Mouse (Mus musculus) MEL (cell line): ENCODE measurements at regions not wholly inside any gene's neighbourhood (a gene's known extent, or its start where the extent isn't known, plus 50 kb on each side); places are given as distances from the start of the nearest gene placed in this dataset.

ENCODE experiments used
- DNase-seq: peaks from one replicate; pipeline ENCODE4 v3.0.0; 2011; ENCODE audit warnings: low read depth, low spot score
- H3K27ac ChIP-seq: 2 replicates; pipeline ENCODE4 v1.5.1; 2012; ENCODE audit warnings: low read depth, mild to moderate bottlenecking, control low read depth, low read length, moderate library complexity; ENCODE audit not compliant: control insufficient read depth
- H3K27me3 ChIP-seq, 2 experiments: fragments of 150-350 bp in 1 of 2; sonication (generic) in 1 of 2; 2 replicates each; pipeline ENCODE4 v1.6.1; 2012; ENCODE audit warnings: low read length in 2 of 2, mild to moderate bottlenecking in 2 of 2, improper control_type of control experiment in 1 of 2, moderate library complexity in 1 of 2; ENCODE audit not compliant: insufficient read depth in 2 of 2, control insufficient read depth in 1 of 2
- H3K36me3 ChIP-seq, 2 experiments: 2 replicates each; pipeline ENCODE4 v1.6.1; 2012 to 2014; ENCODE audit warnings: low read length in 2 of 2, improper control_type of control experiment in 1 of 2, inconsistent platforms in 1 of 2, mild to moderate bottlenecking in 1 of 2; ENCODE audit not compliant: insufficient read depth in 2 of 2, control insufficient read depth in 1 of 2
- H3K4me1 ChIP-seq, 2 experiments: fragments of 150-350 bp in 1 of 2; sonication (generic) in 1 of 2; 2 replicates each; pipeline ENCODE4 v1.6.1; 2012; ENCODE audit warnings: low read length in 2 of 2, improper control_type of control experiment in 1 of 2, mild to moderate bottlenecking in 1 of 2; ENCODE audit not compliant: insufficient read depth in 2 of 2, control insufficient read depth in 1 of 2
- H3K4me3 ChIP-seq, 2 experiments: fragments of 150-350 bp in 1 of 2; sonication (generic) in 1 of 2; 2 replicates each; pipeline ENCODE4 v1.5.1; 2012; ENCODE audit warnings: low read depth in 2 of 2, low read length in 2 of 2, mild to moderate bottlenecking in 2 of 2, moderate library complexity in 2 of 2, control low read depth in 1 of 2, improper control_type of control experiment in 1 of 2; ENCODE audit not compliant: control insufficient read depth in 1 of 2, insufficient read depth in 1 of 2
- H3K79me2 ChIP-seq: 2 replicates; pipeline ENCODE4 v1.6.1; 2012; ENCODE audit warnings: mild to moderate bottlenecking, low read length, moderate library complexity; ENCODE audit not compliant: control insufficient read depth, poor library complexity, insufficient read depth
- H3K9ac ChIP-seq: 2 replicates; pipeline ENCODE4 v1.6.1; 2012; ENCODE audit warnings: low read depth, mild to moderate bottlenecking, control low read depth, low read length, moderate library complexity; ENCODE audit not compliant: control insufficient read depth, poor library complexity, severe bottlenecking
- H3K9me3 ChIP-seq: fragments of 150-350 bp; sonication (generic); replicated peaks from 2 replicates; pipeline ENCODE4 v1.6.1; 2012; ENCODE audit warnings: mild to moderate bottlenecking, low read length, improper control_type of control experiment, moderate library complexity; ENCODE audit not compliant: insufficient read depth
- ELF1 ChIP-seq: IDR thresholded peaks from 2 replicates; pipeline ENCODE4 v1.6.1; 2014; ENCODE audit warnings: low read depth, mild to moderate bottlenecking, inconsistent platforms, low read length, improper control_type of control experiment, moderate library complexity
- GABPA ChIP-seq: IDR thresholded peaks from 2 replicates; pipeline ENCODE4 v1.6.1; 2012; ENCODE audit warnings: low read depth, mild to moderate bottlenecking, inconsistent platforms, low read length, improper control_type of control experiment, moderate library complexity
- MAZ ChIP-seq: IDR thresholded peaks from 2 replicates; pipeline ENCODE4 v1.6.1; 2012; ENCODE audit warnings: low read depth, mild to moderate bottlenecking, inconsistent platforms, low read length, improper control_type of control experiment
- MEF2A ChIP-seq: IDR thresholded peaks from 2 replicates; pipeline ENCODE4 v1.6.1; 2014; ENCODE audit warnings: low read depth, mild to moderate bottlenecking, inconsistent platforms, low read length, improper control_type of control experiment; ENCODE audit not compliant: poor library complexity, insufficient replicate concordance, severe bottlenecking; ENCODE audit errors: extremely low read depth
- MYB ChIP-seq: IDR thresholded peaks from 2 replicates; pipeline ENCODE4 v1.6.1; 2011; ENCODE audit warnings: mild to moderate bottlenecking, low read depth, low read length, improper control_type of control experiment
- MYC ChIP-seq: IDR thresholded peaks from 2 replicates; pipeline ENCODE4 v1.6.1; 2011; ENCODE audit warnings: low read depth, mild to moderate bottlenecking, low read length, improper control_type of control experiment, moderate library complexity
- NRF1 ChIP-seq: IDR thresholded peaks from 2 replicates; pipeline ENCODE4 v1.6.1; 2014; ENCODE audit warnings: low read depth, mild to moderate bottlenecking, inconsistent platforms, low read length, improper control_type of control experiment, moderate library complexity; ENCODE audit not compliant: poor library complexity, insufficient read depth, severe bottlenecking
- RCOR1 ChIP-seq: IDR thresholded peaks from 2 replicates; pipeline ENCODE4 v1.6.1; 2012; ENCODE audit warnings: low read depth, mild to moderate bottlenecking, inconsistent platforms, low read length, improper control_type of control experiment
- TBP ChIP-seq: IDR thresholded peaks from 2 replicates; pipeline ENCODE4 v1.8.0; 2011; ENCODE audit warnings: low read depth, low read length, improper control_type of control experiment

- Histone ChIP-seq H3K79me2 (no peaks in the 10 kb centered on the region), H3K4me3 (no peak overlapping the region), H3K27ac (no peak overlapping the region), H3K36me3 (no peaks in the 10 kb centered on the region), H3K9me3 (no peaks in the 10 kb centered on the region), H3K27me3 (no peaks in the 10 kb centered on the region), H3K9ac (no peak overlapping the region), H3K4me1 (no peaks in the 10 kb centered on the region)
- no peak for DNase-seq
- TF ChIP-seq NRF1 = no peak
- no peak for TF ChIP-seq MAZ
- no peak for TF ChIP-seq MEF2A
- no peak for TF ChIP-seq TBP
- no peak for TF ChIP-seq RCOR1
- no peak for TF ChIP-seq ELF1
These were observed 495.2 kb upstream of the Kif18a start for GRCm38 (mm10) chr2:108785161-108785957.

GRCm38 (mm10) chr2:108789166-108789565, 491.4 kb upstream of the Kif18a start:
- H3K79me2 ChIP-seq = no peaks in the 10 kb centered on the region
- no peak for DNase-seq
- no peak overlapping the region for H3K4me3 ChIP-seq
- H3K36me3 ChIP-seq = peaks cover 0 to 16% of the 10 kb centered on the region in 2 experiments; a peak in 2 of 4 replicates
- H3K27me3 ChIP-seq = no peaks in the 10 kb centered on the region
- H3K9me3 ChIP-seq = no peaks in the 10 kb centered on the region
- TF ChIP-seq TBP = no peak
- no peak for TF ChIP-seq MYC
- TF ChIP-seq GABPA = no peak
- TF ChIP-seq MYB = no peak
- TF ChIP-seq, all 39 proteins: peak for 0
- H3K4me1 ChIP-seq = peaks cover 4 to 8% of the 10 kb centered on the region in 2 experiments
- H3K27ac ChIP-seq = no peak overlapping the region
- no peak overlapping the region for H3K9ac ChIP-seq

- Histone ChIP-seq H3K27ac (no peak overlapping the region), H3K4me1 (peaks cover 10 to 21% of the 10 kb centered on the region in 2 experiments)
- no peak for DNase-seq
- no peak for TF ChIP-seq NRF1
- TF ChIP-seq, all 39 proteins: peak for 0
- Histone ChIP-seq H3K4me3 (no peak overlapping the region), H3K79me2 (no peaks in the 10 kb centered on the region), H3K9me3 (no peaks in the 10 kb centered on the region), H3K9ac (no peak overlapping the region), H3K27me3 (no peaks in the 10 kb centered on the region), H3K36me3 (peaks cover 0 to 31% of the 10 kb centered on the region in 2 experiments; a peak in 2 of 4 replicates)
These were observed 485.4 kb upstream of the Kif18a start for GRCm38 (mm10) chr2:108795145-108795544.
